Mouse (Mus musculus): ENCODE results near the gene Stbd1. TPM values are rescaled to one million over a fixed set of nuclear protein-coding genes. Genes with fewer than 3 reads are reported as not detected.

The Stbd1 gene
- total RNA-seq (2012; rRNA removed) (1.4 and 1.5 TPM in 2 replicates), polyA plus RNA-seq (2012; ENCODE audit: insufficient read depth in 1 of 2, insufficient read length in 2 of 2, low read depth in 1 of 2, low replicate concordance in 2 of 2, missing spikeins in 1 of 2) (1 to 10 TPM in 1 of 2 experiments, not detected in 1; 2.9 TPM)

- peaks cover 0 to 1% of the 10 kb centered on the region in 2 experiments; a peak in 3 of 4 replicates for H3K27me3 ChIP-seq (ENCODE audit: control insufficient read depth in 1 of 2, insufficient read depth in 2 of 2, low read length in 2 of 2)
- no peaks in the 10 kb centered on the region for H3K9me3 ChIP-seq (replicated peaks; ENCODE audit: insufficient read depth, low read length)
- peaks cover 1% of the 10 kb centered on the region; the same call in 1 of the 2 replicates for H3K79me2 ChIP-seq (ENCODE audit: control insufficient read depth, insufficient read depth, low read length, poor library complexity)
- peak within 1 kb of the TSS; percentile 74 to 89 for H3K4me3 ChIP-seq (ENCODE audit: control insufficient read depth in 1 of 2, insufficient read depth in 1 of 2, low read depth in 2 of 2, low read length in 2 of 2)
- TF ChIP-seq ZKSCAN1 (IDR thresholded peaks at IDR 0.05; ENCODE audit: low read depth, low read length) = no peak
- TF ChIP-seq UBTF (IDR thresholded peaks at IDR 0.05; ENCODE audit: borderline replicate concordance, insufficient read depth, low read depth, low read length) = 0 out of 2 replicates have a peak, but pooled peaks have one; percentile 49
- peak within 1 kb of the TSS; percentile 75 for H3K9ac ChIP-seq (ENCODE audit: control insufficient read depth, low read depth, low read length, poor library complexity, severe bottlenecking)
- H3K27ac ChIP-seq (ENCODE audit: control insufficient read depth, low read depth, low read length) = no peak within 1 kb of the TSS
- no peaks in the 10 kb centered on the region for H3K4me1 ChIP-seq (ENCODE audit: control insufficient read depth in 1 of 2, insufficient read depth in 2 of 2, low read length in 2 of 2)
- peak; percentile 68 for DNase-seq (ENCODE audit: low read depth, low spot score)
- 0 out of 4 replicates have a peak, but pooled peaks cover 0 to 2% of the 10 kb centered on the region in 2 experiments for H3K36me3 ChIP-seq (ENCODE audit: control insufficient read depth in 1 of 2, insufficient read depth in 2 of 2, low read length in 2 of 2)
Observed at GRCm38 (mm10) chr5:92602691-92603690, at the start of gene Stbd1. TSS of gene Stbd1 (plus strand) at chr5:92603041.

GRCm38 (mm10) chr5:92553939-92554338, 48.9 kb upstream of the Stbd1 start:
- TF ChIP-seq POLR2AphosphoS2 (IDR thresholded peaks at IDR 0.05; ENCODE audit: low read length) (no peak), MAZ (IDR thresholded peaks at IDR 0.05; ENCODE audit: low read depth, low read length) (no peak), SIN3A (IDR thresholded peaks at IDR 0.05; ENCODE audit: low read length) (no peak), HCFC1 (IDR thresholded peaks at IDR 0.05; ENCODE audit: low read depth, low read length) (no peak), RAD21 (IDR thresholded peaks at IDR 0.05; ENCODE audit: low read depth, low read length) (peak; percentile 69), MXI1 (IDR thresholded peaks at IDR 0.05; ENCODE audit: low read depth, low read length) (no peak), CTCF (IDR thresholded peaks at IDR 0.05 in 2 of 3, conservative IDR thresholded peaks at IDR 0.05 in 1 of 3; ENCODE audit: control insufficient read depth in 1 of 3, insufficient read depth in 1 of 3, low read depth in 2 of 3, low read length in 3 of 3, poor library complexity in 1 of 3, severe bottlenecking in 1 of 3) (peak; percentile 44 to 64 (median 48)), USF1 (IDR thresholded peaks at IDR 0.05; ENCODE audit: low read depth, low read length) (no peak), RCOR1 (IDR thresholded peaks at IDR 0.05; ENCODE audit: low read depth, low read length) (no peak), MAX (IDR thresholded peaks at IDR 0.05; ENCODE audit: low read length) (no peak), SMC3 (IDR thresholded peaks at IDR 0.05; ENCODE audit: low read depth, low read length) (peak; percentile 65), MYC (IDR thresholded peaks at IDR 0.05; ENCODE audit: low read depth, low read length) (no peak), ZC3H11A (IDR thresholded peaks at IDR 0.05; ENCODE audit: low read depth, low read length) (peak; percentile 61)

More at GRCm38 (mm10) chr5:92553939-92554338, 48.9 kb upstream of the Stbd1 start:
- Histone ChIP-seq H3K27ac (ENCODE audit: control insufficient read depth, low read depth, low read length) (no peak overlapping the region), H3K9ac (ENCODE audit: control insufficient read depth, low read depth, low read length, poor library complexity, severe bottlenecking) (no peak overlapping the region), H3K4me1 (ENCODE audit: control insufficient read depth in 1 of 2, insufficient read depth in 2 of 2, low read length in 2 of 2) (no peaks in the 10 kb centered on the region), H3K27me3 (ENCODE audit: control insufficient read depth in 1 of 2, insufficient read depth in 2 of 2, low read length in 2 of 2) (peaks cover 0 to 1% of the 10 kb centered on the region in 2 experiments; a peak in 1 of 4 replicates), H3K9me3 (replicated peaks; ENCODE audit: insufficient read depth, low read length) (no peaks in the 10 kb centered on the region), H3K36me3 (ENCODE audit: control insufficient read depth in 1 of 2, insufficient read depth in 2 of 2, low read length in 2 of 2) (no peaks in the 10 kb centered on the region), H3K79me2 (ENCODE audit: control insufficient read depth, insufficient read depth, low read length, poor library complexity) (no peaks in the 10 kb centered on the region), H3K4me3 (ENCODE audit: control insufficient read depth in 1 of 2, insufficient read depth in 1 of 2, low read depth in 2 of 2, low read length in 2 of 2) (no peak overlapping the region)
- DNase-seq (ENCODE audit: low read depth, low spot score) = peak; percentile 46

Data from MEL (cell line).